Mouse (Mus musculus) small intestine, adult 2 months (tissue): ENCODE results near the gene St5.

ENCODE experiments used
- CTCF ChIP-seq: fragments of 200-500 bp; IDR thresholded peaks from 2 replicates; pipeline ENCODE4 v1.5.1; 2012; ENCODE audit warnings: low read depth, mild to moderate bottlenecking, control low read depth, inconsistent platforms, low read length, moderate library complexity, mixed read lengths; ENCODE audit not compliant: insufficient replicate concordance, insufficient read length; ENCODE audit errors: extremely low read depth
- POLR2A ChIP-seq: fragments of 200-500 bp; IDR thresholded peaks from 2 replicates; pipeline ENCODE4 v1.6.1; 2012; ENCODE audit warnings: low read depth, mild to moderate bottlenecking, control low read depth, inconsistent platforms, low read length, moderate library complexity

DNA sequence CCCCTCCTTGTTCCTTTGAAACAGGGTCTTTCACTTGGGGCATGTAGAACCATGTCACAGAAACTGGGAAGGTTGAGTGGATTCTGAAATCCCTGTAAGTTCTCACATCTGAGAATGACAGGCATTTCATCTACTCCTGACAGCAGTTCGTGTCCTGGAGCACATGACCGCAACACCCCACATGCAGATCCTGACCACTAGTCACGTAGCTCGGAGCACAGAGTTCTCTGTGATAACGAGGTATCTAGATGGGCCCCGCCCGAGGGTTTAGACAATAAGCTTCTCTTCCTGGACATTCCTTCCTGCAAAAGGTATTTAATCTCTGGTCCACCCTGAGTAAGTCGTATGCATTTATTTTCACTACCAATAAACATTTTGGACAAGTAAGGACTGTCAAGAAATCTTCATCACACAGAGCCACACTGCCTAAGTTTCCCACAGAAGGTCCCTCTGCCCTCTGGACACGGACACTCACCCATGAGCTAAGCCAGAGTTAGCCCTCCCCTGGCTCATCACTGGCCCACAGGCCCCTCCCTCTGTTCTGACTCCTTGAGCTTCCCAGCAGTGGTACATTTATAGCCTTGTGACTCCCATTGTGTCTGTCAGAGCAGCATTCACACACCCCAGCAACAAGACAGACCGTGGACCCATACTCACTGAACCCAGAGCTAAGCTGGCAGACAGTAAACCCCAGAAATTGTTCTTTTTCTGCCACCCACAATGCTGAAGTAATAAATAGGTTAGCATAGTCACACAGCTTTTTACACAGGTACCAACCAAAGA is 54.4 kb downstream of the St5 start:
- TF ChIP-seq POLR2A (no peak), CTCF (no peak)
